Comparison of ENCODE assay signal across 9 mouse cellular contexts in the genomic region with DNA sequence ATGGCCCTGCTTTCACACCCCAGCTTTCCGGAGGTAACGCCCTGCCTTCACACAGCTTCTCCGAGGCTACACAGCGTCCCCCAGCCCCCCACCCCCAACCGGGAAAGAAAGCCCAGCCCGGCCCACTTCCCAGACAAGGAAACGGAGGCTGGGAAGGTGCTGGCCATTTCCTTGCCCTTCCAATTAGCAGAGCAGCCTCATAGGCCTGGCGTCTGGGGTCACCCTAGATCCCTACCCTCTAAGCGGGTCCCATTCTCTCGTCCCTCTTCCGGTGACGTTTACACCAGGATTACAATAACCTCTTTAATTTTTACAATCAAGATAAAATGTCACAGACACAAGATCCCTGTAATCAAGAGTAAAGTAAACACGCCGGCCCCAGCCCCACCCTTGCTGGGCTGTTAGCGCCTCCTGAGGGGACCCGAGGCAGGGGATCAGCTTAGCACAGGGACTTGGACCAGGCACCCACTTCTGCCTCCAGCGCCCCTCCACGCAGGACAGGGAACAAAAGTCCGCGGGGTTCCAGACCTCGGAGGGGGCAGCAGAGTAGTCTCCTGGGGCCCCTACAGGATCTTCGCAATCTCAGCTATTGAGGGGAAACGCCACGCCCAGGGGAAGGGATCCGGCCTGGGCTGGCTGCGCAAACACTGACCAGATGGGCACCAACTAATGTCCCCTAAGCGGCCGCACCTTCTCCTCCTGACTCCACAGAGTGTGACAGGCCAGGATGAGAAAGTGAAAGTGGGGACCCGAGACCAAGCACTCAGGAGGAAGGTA. TPM values are rescaled to one million over a fixed set of nuclear protein-coding genes. Genes with fewer than 3 reads are reported as not detected.
DNase-seq lines count a peak whose midpoint lies in the region; ATAC-seq and TF ChIP-seq lines count a peak whose summit lies in the region.
"Had no signal": no experiment of that assay in that cellular context is flagged by ENCODE, and none has a peak within 500 bp of the region (broad histone marks: within the 10 kb centered on the region; RNA-seq: fewer than 3 reads in every experiment).

No protein-coding gene starts in this region.

- 4% methylated on average over 29 of the region's 29 CpGs for WGBS in kidney, postnatal 0 days

- TF ChIP-seq CTCF in kidney, postnatal 0 days (IDR thresholded peaks at IDR 0.05; ENCODE audit: low read depth), result no peak

- intact Hi-C loops in left cerebral cortex, postnatal 25 days (cut with DNase I), result no loop called here
- intact Hi-C loops in gastrocnemius, postnatal 14 days (cut with DNase I; ENCODE audit: low total_unique reads), result no loop called here

- H3K4me3 ChIP-seq in kidney, postnatal 0 days (replicated peaks; ENCODE audit: low read depth, low read length), result peak overlapping the region; percentile 37

- no peak overlapping the region for H3K9ac ChIP-seq in kidney, postnatal 0 days (ENCODE audit: low read depth, low read length)

- H3K4me2 ChIP-seq in kidney, postnatal 0 days (ENCODE audit: low read length), result peak overlapping the region; percentile 54

- no peaks in the 10 kb centered on the region for H3K9me3 ChIP-seq in kidney, postnatal 0 days (replicated peaks; ENCODE audit: low read length)

- peak; percentile 59 to 78 for DNase-seq in heart, adult 18-20 months
- DNase-seq in heart, adult 8-10 months (ENCODE audit: low spot score), result no peak
- no peak for DNase-seq in kidney, postnatal 0 days (ENCODE audit: low spot score)
- peak; percentile 68 for DNase-seq in lung, postnatal 36 days
- no peak for DNase-seq in left cerebral cortex, postnatal 25 days (ENCODE audit: low spot score in 2 of 2)
- no peak for DNase-seq in gastrocnemius, postnatal 14 days

- no peak overlapping the region for H3K27ac ChIP-seq in kidney, postnatal 0 days

- H3K36me3 ChIP-seq in kidney, postnatal 0 days (ENCODE audit: insufficient read depth, low read length), result no peaks in the 10 kb centered on the region

- H3K27me3 ChIP-seq in kidney, postnatal 0 days (ENCODE audit: insufficient read depth, low read length), result peaks cover 11% of the 10 kb centered on the region; the same call in 1 of the 2 replicates

- H3K4me1 ChIP-seq in kidney, postnatal 0 days (replicated peaks; ENCODE audit: insufficient read depth, low read length), result no peaks in the 10 kb centered on the region

- peak; percentile 47 for ATAC-seq in granulocyte monocyte progenitor cell, adult 5-6 weeks (replicated peaks; ENCODE audit: poor library complexity, severe bottlenecking)
- ATAC-seq in kidney, postnatal 0 days (replicated peaks; ENCODE audit: low FRiP score, low read depth), result peak; percentile 22; the same call in 1 of the 2 replicates
- ATAC-seq in erythroid progenitor cell, adult 5-6 weeks (replicated peaks; ENCODE audit: low FRiP score, poor library complexity, severe bottlenecking), result no peak

RNA-seq across cellular contexts. Expression of gene B3gnt3, which starts 0.9 kb away (rescaled TPM):
- 1 to 10 TPM; 4.9 to 5.9 TPM for total RNA-seq in heart, adult 18-20 months (2021)
- 1 to 10 TPM; 4.0 to 6.9 (median 5.3) TPM for total RNA-seq in heart, adult 8-10 months (2022)
- 1.4 TPM in 1 of 2 replicates, not detected in the other for total RNA-seq in granulocyte monocyte progenitor cell, adult 5-6 weeks (2014; fragmentation: Nextera tagmentation)
- total RNA-seq in granulocyte monocyte progenitor cell, adult 5-6 weeks (2017), result 0.39 TPM in 1 of 2 replicates, not detected in the other
- 4.3 TPM in 2 replicates for polyA plus RNA-seq in kidney, postnatal 0 days (2015; fragmentation: Nextera tagmentation; extraction: Ambion mirVana)
- total RNA-seq in erythroid progenitor cell, adult 5-6 weeks (2015; ENCODE audit: low replicate concordance), result 12.2 and 12.3 TPM in 2 replicates
- total RNA-seq in erythroid progenitor cell, adult 5-6 weeks (2017; ENCODE audit: low replicate concordance), result 10.9 and 14.4 TPM in 2 replicates
- under 1 TPM; 0.34 to 0.53 TPM for total RNA-seq in left cerebral cortex, postnatal 25 days (2021)
- total RNA-seq in gastrocnemius, postnatal 14 days (2021), result 1 to 10 TPM; 5.2 to 5.5 TPM

RNA-seq across cellular contexts. Expression of gene Insl3, which starts 11.7 kb away (rescaled TPM):
- 1 to 10 TPM; 1.3 to 1.6 TPM for total RNA-seq in heart, adult 18-20 months (2021)
- 1 to 10 TPM; 2.2 to 4.6 (median 2.5) TPM for total RNA-seq in heart, adult 8-10 months (2022)
- 14.1 and 16.3 TPM in 2 replicates for total RNA-seq in granulocyte monocyte progenitor cell, adult 5-6 weeks (2014; fragmentation: Nextera tagmentation)
- total RNA-seq in granulocyte monocyte progenitor cell, adult 5-6 weeks (2017), result 1.2 and 4.4 TPM in 2 replicates
- 1.3 TPM in 2 replicates for polyA plus RNA-seq in kidney, postnatal 0 days (2015; fragmentation: Nextera tagmentation; extraction: Ambion mirVana)
- 3.6 TPM in 1 of 2 replicates, not detected in the other for total RNA-seq in erythroid progenitor cell, adult 5-6 weeks (2015; ENCODE audit: low replicate concordance)
- total RNA-seq in erythroid progenitor cell, adult 5-6 weeks (2017; ENCODE audit: low replicate concordance), result not detected in 2 replicates
- 1 to 10 TPM; 1.3 to 1.5 TPM for total RNA-seq in left cerebral cortex, postnatal 25 days (2021)
- 1 to 10 TPM; 1.1 to 1.5 TPM for total RNA-seq in gastrocnemius, postnatal 14 days (2021)
- polyA plus RNA-seq: embryonic facial prominence, embryonic 11.5 days had no signal

RNA-seq across cellular contexts. Expression of gene Jak3, which starts 24.6 kb away (rescaled TPM):
- total RNA-seq in heart, adult 18-20 months (2021), result 1 to 10 TPM; 7.3 to 8.3 TPM
- 10 to 100 TPM in 1 of 4 experiments, 1 to 10 TPM in 3; 6.4 to 10.3 (median 7.6) TPM for total RNA-seq in heart, adult 8-10 months (2022)
- total RNA-seq in granulocyte monocyte progenitor cell, adult 5-6 weeks (2014; fragmentation: Nextera tagmentation), result 10.9 and 17.5 TPM in 2 replicates
- total RNA-seq in granulocyte monocyte progenitor cell, adult 5-6 weeks (2017), result 7.2 and 8.1 TPM in 2 replicates
- 5.3 TPM in 2 replicates for polyA plus RNA-seq in kidney, postnatal 0 days (2015; fragmentation: Nextera tagmentation; extraction: Ambion mirVana)
- total RNA-seq in erythroid progenitor cell, adult 5-6 weeks (2015; ENCODE audit: low replicate concordance), result 2.1 and 5.4 TPM in 2 replicates
- total RNA-seq in erythroid progenitor cell, adult 5-6 weeks (2017; ENCODE audit: low replicate concordance), result 0.68 and 0.90 TPM in 2 replicates
- 1 to 10 TPM; 3.9 to 4.8 TPM for total RNA-seq in left cerebral cortex, postnatal 25 days (2021)
- 1 to 10 TPM; 2.6 to 2.8 TPM for total RNA-seq in gastrocnemius, postnatal 14 days (2021)

RNA-seq across cellular contexts. Expression of gene Fcho1, which starts 24.8 kb away (rescaled TPM):
- total RNA-seq in heart, adult 18-20 months (2021), result 1 to 10 TPM in 1 of 2 experiments, under 1 TPM in 1; 0.79 to 2.4 TPM
- 1 to 10 TPM in 1 of 4 experiments, under 1 TPM in 3; 0.14 to 1.5 (median 0.68) TPM for total RNA-seq in heart, adult 8-10 months (2022)
- total RNA-seq in granulocyte monocyte progenitor cell, adult 5-6 weeks (2014; fragmentation: Nextera tagmentation), result 62.4 and 98.0 TPM in 2 replicates
- total RNA-seq in granulocyte monocyte progenitor cell, adult 5-6 weeks (2017), result 39.8 and 76.7 TPM in 2 replicates
- polyA plus RNA-seq in kidney, postnatal 0 days (2015; fragmentation: Nextera tagmentation; extraction: Ambion mirVana), result 3.4 and 4.1 TPM in 2 replicates
- total RNA-seq in erythroid progenitor cell, adult 5-6 weeks (2015; ENCODE audit: low replicate concordance), result 152 and 165 TPM in 2 replicates
- total RNA-seq in erythroid progenitor cell, adult 5-6 weeks (2017; ENCODE audit: low replicate concordance), result 245 and 276 TPM in 2 replicates
- 100 to 1,000 TPM; 177 to 183 TPM for total RNA-seq in left cerebral cortex, postnatal 25 days (2021)
- total RNA-seq in gastrocnemius, postnatal 14 days (2021), result under 1 TPM; 0.39 to 0.53 TPM

RNA-seq across cellular contexts. Expression of gene Unc13a, which starts 29.1 kb away (rescaled TPM):
- total RNA-seq in heart, adult 18-20 months (2021), result under 1 TPM; 0.55 to 0.87 TPM
- 1 to 10 TPM in 1 of 4 experiments, under 1 TPM in 3; 0.49 to 1.4 (median 0.57) TPM for total RNA-seq in heart, adult 8-10 months (2022)
- total RNA-seq in granulocyte monocyte progenitor cell, adult 5-6 weeks (2014; fragmentation: Nextera tagmentation), result 0.60 TPM in 1 of 2 replicates, not detected in the other
- total RNA-seq in granulocyte monocyte progenitor cell, adult 5-6 weeks (2017), result 0.04 and 1.8 TPM in 2 replicates
- polyA plus RNA-seq in kidney, postnatal 0 days (2015; fragmentation: Nextera tagmentation; extraction: Ambion mirVana), result 0.50 and 0.60 TPM in 2 replicates
- total RNA-seq in erythroid progenitor cell, adult 5-6 weeks (2015; ENCODE audit: low replicate concordance), result not detected in 2 replicates
- total RNA-seq in erythroid progenitor cell, adult 5-6 weeks (2017; ENCODE audit: low replicate concordance), result not detected in 2 replicates
- total RNA-seq in left cerebral cortex, postnatal 25 days (2021), result 100 to 1,000 TPM; 318 to 327 TPM
- total RNA-seq in gastrocnemius, postnatal 14 days (2021), result under 1 TPM; 0.18 to 0.20 TPM

Comparison
In these comparisons a context has a peak if more than half of its experiments do, and no peak if none do; other contexts are left out.
1. DNase-seq: peak in heart, adult 18-20 months (2 of 2) and lung, postnatal 36 days (single experiment); none in heart, adult 8-10 months (single experiment), kidney, postnatal 0 days (single experiment), left cerebral cortex, postnatal 25 days (0 of 2) and gastrocnemius, postnatal 14 days (single experiment).